Mouse (Mus musculus): ENCODE results near the gene Hoxd10. TPM values are rescaled to one million over a fixed set of nuclear protein-coding genes. Genes with fewer than 3 reads are reported as not detected.

Gene Hoxd10
- total RNA-seq, 2 experiments from 2014 or later = 0.14 TPM; not detected in 1

DNA sequence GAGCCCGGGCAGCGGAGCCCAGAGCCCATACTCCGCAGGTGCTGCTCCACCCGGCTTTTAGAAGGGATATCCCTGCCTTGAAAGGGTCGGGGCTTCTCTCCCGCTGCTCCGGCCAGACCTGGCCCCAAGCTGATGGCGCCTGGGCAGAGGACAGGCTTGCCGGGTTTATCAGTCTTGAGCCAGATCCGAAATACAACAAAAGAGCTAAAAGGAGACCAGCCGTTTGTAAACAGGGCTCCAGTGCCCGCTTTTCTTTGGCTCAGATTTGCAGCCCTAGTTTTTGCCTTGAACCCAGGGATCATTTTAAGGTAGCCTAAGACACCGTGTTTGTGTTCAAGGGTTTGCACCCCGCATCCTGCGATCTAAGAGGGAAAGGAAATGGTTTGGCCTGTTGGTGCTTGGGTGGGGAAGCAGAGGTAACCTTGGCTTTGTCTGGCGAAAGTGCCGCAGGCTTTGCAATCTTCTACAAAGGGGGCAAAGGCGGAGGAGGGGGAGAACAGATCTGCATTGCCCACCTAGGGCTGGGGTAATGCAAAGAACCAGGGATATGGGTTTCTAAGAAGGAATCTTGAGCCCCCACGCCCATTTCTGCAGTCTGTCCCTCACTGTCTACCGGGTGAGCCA is 1.2 kb downstream of the Hoxd10 start:
- intact Hi-C loops (cut with DNase I) = loop anchor here (5.0 to 10.0 kb wide), 2 partner anchors 36 to 1418 kb away; partner anchors contain the start of genes Evx2 and Sp9
- DNase-seq = no peak

- no peak for DNase-seq
- intact Hi-C loops (cut with DNase I) = loop anchor here (5.0 to 10.0 kb wide), 2 partner anchors 36 to 1419 kb away; partner anchors contain the start of genes Evx2 and Sp9
These were observed 1.7 kb downstream of the Hoxd10 start for GRCm38 (mm10) chr2:74693432-74693827.

DNA sequence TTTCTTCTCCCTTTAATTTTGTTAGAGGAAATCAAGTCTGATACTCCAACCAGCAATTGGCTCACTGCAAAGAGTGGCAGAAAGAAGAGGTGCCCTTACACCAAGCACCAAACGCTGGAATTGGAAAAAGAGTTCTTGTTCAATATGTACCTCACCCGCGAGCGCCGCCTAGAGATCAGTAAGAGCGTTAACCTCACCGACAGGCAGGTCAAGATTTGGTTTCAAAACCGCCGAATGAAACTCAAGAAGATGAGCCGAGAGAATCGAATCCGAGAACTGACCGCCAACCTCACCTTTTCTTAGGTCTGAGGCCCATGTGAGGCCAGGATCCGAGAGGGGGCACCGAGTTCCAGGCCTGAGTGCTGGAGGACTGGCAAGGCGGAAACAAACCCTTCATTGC is 2.3 kb downstream of the Hoxd10 start:
- intact Hi-C loops (cut with DNase I) = loop anchor here (5.0 to 10.0 kb wide), 2 partner anchors 37 to 1419 kb away; partner anchors contain the start of genes Evx2 and Sp9
- no peak for DNase-seq

- no peak for DNase-seq
- intact Hi-C loops (cut with DNase I) = loop anchor here (10.0 kb wide), 1 partner anchor 1421 kb away; the partner anchor contains the start of gene Sp9
These were observed 3.7 kb downstream of the Hoxd10 start for GRCm38 (mm10) chr2:74695383-74695782.

DNA sequence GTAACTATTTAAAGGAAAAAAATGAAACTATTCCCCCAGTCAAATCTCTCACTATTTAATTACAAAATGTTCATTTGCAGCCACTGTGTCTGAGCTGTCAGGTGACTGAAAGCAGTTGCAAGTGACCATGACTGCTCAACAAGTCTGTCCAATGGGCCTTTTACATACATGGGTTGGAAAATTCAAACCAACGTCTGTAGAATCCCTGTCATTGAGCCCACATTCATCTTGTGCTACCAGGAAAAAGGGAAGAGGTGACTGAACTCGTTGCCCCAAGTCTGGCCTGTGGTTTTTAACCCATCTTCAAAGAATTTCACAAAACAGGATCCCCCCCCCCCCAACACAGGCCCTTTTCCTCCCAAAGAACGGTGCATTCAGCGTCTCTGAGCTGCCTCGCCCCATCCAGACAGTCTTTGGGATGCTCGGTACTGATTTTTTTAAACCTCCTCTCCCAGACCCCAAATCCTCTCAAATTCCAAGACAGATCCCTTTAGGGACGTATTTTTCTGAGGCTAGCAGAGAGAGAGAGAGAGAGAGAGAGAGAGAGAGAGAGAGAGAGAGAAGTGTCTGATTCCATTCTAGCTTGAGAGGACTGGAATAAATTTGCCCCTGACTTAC is 4.2 kb downstream of the Hoxd10 start:
- DNase-seq = no peak
- intact Hi-C loops (cut with DNase I) = loop anchor here (10.0 kb wide), 1 partner anchor 1421 kb away; the partner anchor contains the start of gene Sp9

DNA sequence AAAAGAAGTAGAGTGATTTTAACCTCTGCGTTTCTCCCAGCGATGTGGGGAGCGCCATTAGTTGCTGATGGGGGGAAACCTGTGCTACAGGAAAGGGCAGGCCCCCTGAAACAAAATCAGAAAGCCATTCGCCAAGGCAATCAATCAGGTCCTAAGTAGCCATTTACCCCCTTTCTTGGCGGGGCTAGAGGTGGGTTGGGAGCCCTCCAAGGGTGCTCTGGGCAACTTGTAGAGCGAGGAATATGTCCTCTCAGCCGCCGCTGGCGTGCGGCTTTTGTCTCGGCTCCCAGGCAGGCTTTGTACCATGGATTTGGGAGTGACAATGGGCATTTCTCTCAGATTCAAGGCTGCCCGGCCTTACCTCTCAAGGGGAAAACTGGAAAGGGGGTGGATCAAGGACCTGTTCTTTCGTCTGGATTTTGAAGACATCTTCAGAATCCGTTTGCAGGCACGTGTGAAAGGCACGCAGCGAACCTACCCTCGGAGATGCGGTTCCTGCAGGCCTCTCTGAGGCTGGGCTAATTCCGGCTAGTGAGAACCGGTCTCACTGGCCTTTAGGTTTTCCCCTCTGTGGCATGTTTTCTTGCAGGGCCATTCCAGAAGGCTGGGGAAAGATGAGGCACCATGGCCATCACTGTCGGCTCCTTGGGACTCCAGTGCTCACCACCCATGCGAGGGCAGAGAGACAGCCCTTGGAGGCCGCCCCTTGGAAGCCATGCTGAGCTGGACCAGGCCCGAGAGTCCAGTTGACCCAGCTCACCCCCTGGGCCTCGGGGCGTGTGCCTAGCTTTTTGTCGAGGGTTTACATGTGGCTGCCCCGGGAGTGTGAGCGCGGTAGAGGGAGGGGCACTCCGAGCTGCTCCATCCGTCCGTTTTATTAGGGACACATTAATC is 5.0 kb downstream of the Hoxd10 start:
- intact Hi-C loops (cut with DNase I) = loop anchor here (10.0 kb wide), 1 partner anchor 1422 kb away; the partner anchor contains the start of gene Sp9
- DNase-seq = no peak

DNA sequence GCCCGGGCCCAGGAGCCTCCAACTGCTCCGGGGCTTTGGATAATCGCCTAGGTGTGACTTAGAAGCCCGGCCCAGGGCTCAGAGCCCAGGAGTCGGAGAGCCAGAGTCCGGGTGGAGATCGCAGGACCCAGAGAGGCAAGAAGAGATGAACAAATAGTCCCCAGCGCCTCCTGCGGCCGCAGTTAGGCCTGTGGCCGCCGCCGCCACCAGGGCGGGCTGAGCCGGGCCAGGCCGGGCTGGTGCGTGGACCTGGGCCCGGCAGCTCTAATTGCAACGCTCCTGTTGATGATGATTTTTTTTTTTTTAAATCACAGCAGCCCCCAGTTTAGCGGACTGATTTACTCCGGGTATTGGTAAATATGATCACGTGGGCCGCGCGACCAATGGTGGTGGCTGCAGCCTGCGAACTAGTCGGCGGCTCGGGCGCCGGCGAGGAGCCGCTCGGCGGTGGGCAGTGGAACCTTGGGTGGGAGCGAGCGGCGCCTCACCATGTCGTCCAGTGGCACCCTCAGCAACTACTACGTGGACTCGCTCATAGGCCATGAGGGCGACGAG is 5.9 kb downstream of the Hoxd10 start, which contains the start of gene Hoxd9:
TSS of gene Hoxd9 (plus strand) at position 161 of the 555 bp plus-strand sequence.
- no peak for DNase-seq
- intact Hi-C loops (cut with DNase I) = loop anchor here (10.0 kb wide), 1 partner anchor 1423 kb away; the partner anchor contains the start of gene Sp9

- DNase-seq = no peak
- intact Hi-C loops (cut with DNase I) = loop anchor here (10.0 kb wide), 1 partner anchor 1424 kb away; the partner anchor contains the start of gene Sp9
These were observed 6.7 kb downstream of the Hoxd10 start for GRCm38 (mm10) chr2:74698201-74699052.

- intact Hi-C loops (cut with DNase I) = loop anchor here (10.0 kb wide), 1 partner anchor 1424 kb away; the partner anchor contains the start of gene Sp9
- DNase-seq = no peak
These were observed 7.3 kb downstream of the Hoxd10 start for GRCm38 (mm10) chr2:74699053-74699430.

- no peak for DNase-seq
- intact Hi-C loops (cut with DNase I) = loop anchor here (5.0 to 10.0 kb wide), 3 partner anchors 262 to 1425 kb away; partner anchors contain the start of gene Sp9
These were observed 8.2 kb downstream of the Hoxd10 start for GRCm38 (mm10) chr2:74699664-74700545.

GRCm38 (mm10) chr2:74700546-74701112 is 8.9 kb downstream of the Hoxd10 start:
- DNase-seq = no peak
- intact Hi-C loops (cut with DNase I) = loop anchor here (5.0 to 10.0 kb wide), 2 partner anchors 262 to 1074 kb away; no protein-coding TSS in a partner anchor

DNA sequence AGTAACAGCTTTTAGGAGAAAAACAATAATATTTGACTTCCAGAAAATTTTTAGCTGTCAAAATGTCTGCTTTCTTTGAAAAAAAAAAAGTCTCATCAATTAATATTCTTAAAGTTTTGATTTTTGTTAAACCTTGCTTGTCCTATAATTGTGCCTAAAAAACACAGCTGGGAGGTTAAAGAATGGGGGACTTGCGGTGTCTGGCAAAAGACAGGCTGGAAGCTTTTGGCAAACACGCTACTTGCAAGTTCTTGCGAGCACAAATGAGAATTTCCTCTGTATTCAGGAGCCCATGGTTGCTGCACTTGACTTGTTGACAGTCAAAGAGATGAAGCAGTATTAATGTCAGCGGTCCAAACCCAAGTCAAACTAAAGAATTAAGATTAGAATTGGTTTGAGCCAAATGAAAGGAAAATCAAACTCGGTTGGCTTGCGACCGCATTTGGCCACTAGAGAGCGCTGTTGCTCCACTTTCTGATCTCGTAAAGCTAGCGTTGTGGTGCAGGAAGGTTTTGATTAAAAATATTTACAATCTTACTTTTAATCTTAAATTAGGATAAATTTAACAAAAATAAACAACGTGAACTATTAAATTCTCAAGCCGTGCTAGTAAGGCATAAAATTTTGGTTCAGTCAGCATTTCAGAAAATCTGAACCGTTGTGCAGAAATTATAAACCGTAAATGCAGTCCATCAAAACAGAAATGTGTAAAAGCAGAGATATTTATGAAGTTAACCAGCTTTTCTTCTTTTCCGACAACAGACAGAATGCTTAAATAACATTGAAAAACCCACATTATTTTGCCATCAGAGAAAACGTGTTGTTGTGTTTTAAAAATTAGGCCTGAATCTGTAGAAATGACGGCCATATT is 10.5 kb downstream of the Hoxd10 start:
- intact Hi-C loops (cut with DNase I) = loop anchor here (2.0 to 10.0 kb wide), 6 partner anchors 260 to 1073 kb away; no protein-coding TSS in a partner anchor
- peak; percentile 79 to 88 for DNase-seq

DNA sequence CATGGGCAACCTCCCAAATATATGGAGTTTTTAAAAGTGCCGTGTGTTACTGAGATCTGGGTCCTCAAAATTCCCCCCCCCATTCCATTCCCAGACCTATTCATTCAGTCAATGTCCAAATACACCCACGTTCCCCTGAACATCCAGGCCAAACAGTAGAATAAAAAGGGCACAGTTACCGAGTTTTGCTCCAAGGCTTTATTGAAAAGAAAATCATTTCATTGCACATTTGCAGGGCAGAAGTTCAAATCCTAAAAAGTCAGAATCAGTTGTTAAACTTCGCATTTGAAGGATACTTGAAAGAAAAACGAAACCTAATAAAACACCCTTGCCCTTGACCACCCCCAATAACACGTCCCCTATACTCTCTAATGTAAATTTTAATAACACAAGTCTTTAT is 11.1 kb downstream of the Hoxd10 start:
- DNase-seq = no peak
- intact Hi-C loops (cut with DNase I) = loop anchor here (2.0 to 10.0 kb wide), 6 partner anchors 259 to 1072 kb away; no protein-coding TSS in a partner anchor

DNA sequence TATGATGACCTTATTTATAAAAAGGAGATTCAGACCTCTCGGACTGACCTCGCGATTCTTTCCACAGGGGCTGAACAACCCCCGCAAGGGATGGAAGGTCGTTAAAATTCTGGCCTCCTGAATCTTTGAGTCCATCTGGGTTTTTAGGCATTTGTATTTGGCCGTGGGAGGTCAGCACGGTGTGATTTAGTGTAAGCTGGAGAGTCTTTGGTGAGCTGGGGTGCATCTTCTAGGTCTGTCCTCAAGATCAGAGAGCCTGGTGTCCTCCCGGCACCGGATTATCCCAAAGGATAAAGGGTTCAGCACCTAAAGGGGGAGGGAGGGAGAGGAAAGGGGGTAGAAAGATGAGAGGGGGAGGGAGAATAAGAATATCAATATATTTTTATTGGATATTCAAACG is 11.6 kb downstream of the Hoxd10 start:
- DNase-seq = no peak
- intact Hi-C loops (cut with DNase I) = loop anchor here (2.0 to 10.0 kb wide), 6 partner anchors 259 to 1071 kb away; no protein-coding TSS in a partner anchor

- DNase-seq = no peak
- intact Hi-C loops (cut with DNase I) = loop anchor here (2.0 to 10.0 kb wide), 6 partner anchors 258 to 1071 kb away; no protein-coding TSS in a partner anchor
These were observed 12.1 kb downstream of the Hoxd10 start for GRCm38 (mm10) chr2:74703720-74704392.

Measured in heart, postnatal 14 days (tissue).